Mouse (Mus musculus) c-Kit-positive CD71-negative TER-119-negative erythroid progenitor cells, embryonic 14.5 days (primary cell): ENCODE data around the gene Cdh23.
"Not testable (repeated sequence)": the region's sequence is repeated elsewhere in the genome, so short reads cannot be mapped to it uniquely, and the experiment has no call there.

ENCODE experiments used
- DNase-seq: peaks from one replicate; pipeline ENCODE4 v3.0.0-alpha.2; 2013; ENCODE audit warnings: low read depth

Gene Cdh23

DNA sequence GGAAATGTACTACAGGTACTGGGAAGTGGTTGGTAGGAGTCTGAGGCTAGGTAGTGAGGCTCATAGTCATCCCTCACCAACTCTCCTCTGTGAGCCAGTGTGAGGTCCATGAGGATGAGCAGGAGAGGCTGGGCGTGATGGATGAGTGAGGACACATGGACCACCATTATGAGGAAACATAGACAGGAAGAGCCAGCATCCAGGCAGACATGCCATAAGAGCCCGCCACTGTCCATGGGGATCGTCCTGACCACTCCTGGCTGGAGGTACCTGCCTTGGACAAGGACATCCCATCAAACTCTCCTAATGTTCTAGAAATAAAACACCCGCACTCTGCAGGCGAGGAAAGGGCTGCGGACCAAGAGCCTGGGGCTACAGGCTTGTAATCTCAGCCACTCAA is at the start of gene Cdh23:
Gene Cdh23, minus strand, starts transcription at position 101 of the 400 bp plus-strand sequence.
- DNase-seq = no peak

- no peak for DNase-seq
Observed at GRCm38 (mm10) chr10:60744543-60745290, 48.4 kb upstream of the Cdh23 start.

GRCm38 (mm10) chr10:60743681-60744080 is 47.4 kb upstream of the Cdh23 start:
- DNase-seq = no peak

- DNase-seq = no peak
Observed at GRCm38 (mm10) chr10:60742942-60743341, 46.7 kb upstream of the Cdh23 start.

GRCm38 (mm10) chr10:60742296-60742695 is 46.0 kb upstream of the Cdh23 start:
- DNase-seq = not testable (repeated sequence)

DNA sequence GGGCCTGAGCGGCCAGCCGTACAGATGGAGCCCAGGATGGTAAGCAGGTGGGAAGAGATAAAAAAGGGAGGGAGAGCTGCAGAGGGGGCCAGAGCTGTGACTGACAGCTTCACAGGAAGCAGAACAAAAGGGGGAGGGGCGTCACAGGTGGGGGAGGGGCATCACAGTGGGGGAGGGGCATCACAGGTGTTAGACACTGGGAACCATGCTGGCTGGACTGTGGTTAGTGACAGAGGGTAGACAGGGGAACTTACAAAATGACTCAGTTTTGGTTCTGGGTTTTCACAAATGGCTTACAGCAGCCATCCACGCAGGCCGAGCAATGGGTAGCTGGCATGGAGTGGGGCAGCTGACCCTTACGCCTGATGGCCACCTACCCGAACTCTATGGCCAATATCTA is 45.1 kb upstream of the Cdh23 start:
- DNase-seq = no peak

DNA sequence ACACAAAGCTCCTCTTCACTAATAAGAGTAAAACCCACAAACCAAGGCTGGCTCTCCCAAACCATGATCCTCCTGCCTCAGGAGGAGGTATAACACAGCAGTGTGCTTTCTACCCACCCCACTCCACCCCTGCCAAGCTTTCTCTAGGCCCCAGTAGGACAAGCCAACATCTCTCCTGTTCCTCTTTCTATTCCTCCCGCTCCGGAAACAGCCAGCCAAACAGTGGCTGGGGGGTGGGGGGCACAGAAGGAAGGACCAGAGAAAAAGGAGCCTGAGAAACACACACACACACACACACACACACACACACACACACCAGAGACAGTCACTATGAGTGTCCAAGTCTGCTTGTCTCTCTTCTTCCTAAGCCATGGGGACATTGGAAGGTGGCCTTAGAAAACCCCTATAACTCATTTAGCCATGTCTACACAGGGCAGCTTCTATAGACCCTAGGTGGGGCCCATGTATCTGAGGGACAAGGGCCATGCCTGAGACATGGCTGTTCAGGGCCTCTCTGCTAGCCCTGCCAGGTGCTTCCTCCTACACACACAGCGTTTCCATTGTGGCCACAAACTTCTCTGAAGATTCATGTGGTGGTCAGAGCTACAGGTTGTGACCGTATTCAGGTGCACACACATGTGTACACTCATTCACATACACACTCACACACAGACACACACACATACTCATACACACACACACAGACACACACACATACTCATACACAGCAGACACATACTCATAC is 43.5 kb upstream of the Cdh23 start:
- no peak for DNase-seq

- DNase-seq = no peak
Observed at GRCm38 (mm10) chr10:60737886-60738640, 41.8 kb upstream of the Cdh23 start.

DNA sequence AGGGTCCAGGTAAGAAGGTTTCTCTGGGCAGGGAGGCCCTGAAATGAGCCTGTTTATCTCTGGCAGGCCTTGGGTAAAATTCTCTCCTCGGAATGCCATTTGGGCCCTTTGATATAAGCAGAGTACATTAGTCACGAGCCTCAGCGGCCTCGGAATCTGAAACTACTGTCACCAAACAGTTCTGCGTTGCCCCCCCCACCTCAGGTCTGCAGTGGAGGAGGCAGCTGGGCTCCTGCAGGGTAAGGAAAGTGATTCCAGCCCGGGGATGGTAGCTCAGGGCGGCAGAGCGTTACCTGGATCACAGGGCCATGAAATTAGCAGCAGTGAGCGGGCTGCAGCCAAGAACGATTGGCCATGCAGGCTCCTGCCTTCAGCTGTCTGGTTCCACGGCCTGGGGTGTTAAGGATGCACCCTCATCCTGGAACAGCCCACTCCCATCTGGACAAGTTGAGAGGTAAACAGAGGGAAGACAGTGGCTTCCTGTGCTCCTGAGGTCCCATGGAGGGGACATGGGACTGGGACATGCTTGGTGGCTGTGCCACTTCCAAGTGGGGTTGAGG is 41.0 kb upstream of the Cdh23 start:
- no peak for DNase-seq

- DNase-seq = no peak
Observed at GRCm38 (mm10) chr10:60735737-60736136, 39.4 kb upstream of the Cdh23 start.

DNA sequence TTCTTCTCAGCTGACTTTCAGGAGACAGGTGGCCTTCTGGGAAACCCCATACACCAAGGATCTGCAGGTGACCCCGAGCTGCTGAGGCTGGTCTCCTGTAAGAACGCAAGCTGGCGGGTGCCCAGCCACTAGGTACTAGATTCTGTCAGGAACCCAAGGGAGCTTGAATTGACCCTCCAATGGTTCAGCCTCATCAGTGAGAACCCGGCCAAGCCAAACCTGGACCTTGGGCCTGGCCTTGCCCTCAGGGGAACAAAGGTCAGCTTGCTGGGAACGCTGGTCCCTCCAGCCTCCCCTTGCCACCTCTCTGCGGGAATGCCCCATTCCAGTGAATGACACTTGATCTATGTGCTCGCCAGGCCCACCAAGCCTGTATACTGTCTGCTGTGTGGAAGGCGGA is 37.2 kb upstream of the Cdh23 start:
- DNase-seq = no peak

- no peak for DNase-seq
Observed at GRCm38 (mm10) chr10:60732397-60732861, 36.1 kb upstream of the Cdh23 start.

GRCm38 (mm10) chr10:60731742-60732141 is 35.5 kb upstream of the Cdh23 start:
- DNase-seq = no peak

DNA sequence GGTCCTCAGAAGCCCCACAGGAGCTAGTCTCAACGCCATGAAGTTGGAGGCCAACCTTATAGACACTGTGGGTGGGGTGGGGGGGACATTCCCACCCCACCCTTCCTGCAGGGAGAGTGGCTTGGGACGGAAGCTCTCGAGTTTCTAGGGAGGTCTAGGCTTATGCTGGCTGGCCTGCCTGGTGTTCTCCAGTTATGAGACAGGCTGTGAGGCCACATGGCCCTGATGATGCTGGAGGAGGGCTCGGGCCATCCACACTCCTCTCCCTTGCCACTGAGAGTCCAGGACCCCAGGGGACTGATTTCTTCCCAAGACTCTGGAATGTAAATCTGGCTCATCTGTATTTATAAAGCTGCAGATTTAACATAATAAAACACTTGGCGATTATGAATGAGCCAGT is 31.0 kb upstream of the Cdh23 start:
- no peak for DNase-seq

DNA sequence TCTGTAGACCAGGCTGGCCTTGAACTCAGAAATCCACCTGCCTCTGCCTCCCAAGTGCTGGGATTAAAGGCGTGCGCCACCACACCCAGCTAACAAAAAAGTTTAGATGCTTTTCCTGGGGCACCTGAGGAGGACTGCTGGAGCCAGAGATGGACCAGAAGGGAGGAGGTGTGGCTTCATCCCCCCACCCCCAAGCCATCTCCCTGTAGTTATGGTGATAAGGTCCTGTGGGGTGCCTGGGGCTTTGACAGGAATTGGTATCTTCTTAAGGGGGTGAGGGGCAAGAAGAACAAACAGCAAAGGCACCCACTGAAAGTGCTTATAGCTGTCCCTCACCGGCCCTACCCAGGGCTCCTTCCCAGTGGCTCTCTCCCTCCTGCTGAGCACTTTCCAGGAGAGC is 30.6 kb upstream of the Cdh23 start:
- no peak for DNase-seq

DNA sequence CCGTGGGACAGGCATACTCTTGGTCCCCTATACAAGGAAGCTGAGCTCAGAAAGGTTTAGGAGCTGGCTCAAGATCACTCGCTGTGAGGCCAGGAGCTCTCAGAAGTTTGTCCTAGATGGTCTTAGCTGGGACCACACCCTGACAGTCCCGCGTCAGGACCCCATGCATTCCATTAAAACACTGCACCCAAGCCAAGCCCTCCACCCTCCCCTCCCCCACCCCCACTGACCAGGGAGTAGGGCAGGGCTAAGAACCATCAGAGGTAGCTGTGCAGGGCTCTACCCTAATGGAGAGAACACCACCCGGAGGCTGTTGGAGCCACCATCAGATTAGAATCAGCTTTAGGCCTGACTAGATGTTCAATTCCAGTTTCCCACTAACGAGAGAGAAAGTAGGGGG is 28.2 kb upstream of the Cdh23 start:
- no peak for DNase-seq

DNA sequence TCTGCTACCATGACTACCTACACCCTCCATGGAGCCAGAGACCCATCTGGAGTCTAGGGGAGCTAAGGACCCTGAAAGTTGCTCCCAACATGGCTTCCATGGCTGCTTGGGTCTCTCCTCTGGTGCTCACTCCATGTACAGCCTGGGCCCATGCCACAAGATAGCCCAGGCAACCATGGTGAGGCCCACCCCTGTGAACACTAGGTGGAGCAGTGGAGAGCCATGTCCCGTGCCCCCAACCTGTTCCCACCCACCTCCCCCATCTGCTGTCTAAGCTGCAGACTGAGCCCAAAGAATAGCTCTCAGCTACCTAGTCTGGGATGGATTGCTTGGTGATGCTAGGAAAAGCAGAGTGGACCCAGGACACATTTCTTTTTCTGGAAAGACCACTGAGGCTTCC is 27.1 kb upstream of the Cdh23 start:
- no peak for DNase-seq

GRCm38 (mm10) chr10:60721640-60722039 is 25.4 kb upstream of the Cdh23 start:
- no peak for DNase-seq

GRCm38 (mm10) chr10:60720461-60720860 is 24.2 kb upstream of the Cdh23 start:
- DNase-seq = no peak

GRCm38 (mm10) chr10:60718491-60718890 is 22.2 kb upstream of the Cdh23 start:
- no peak for DNase-seq

GRCm38 (mm10) chr10:60716449-60716848 is 20.2 kb upstream of the Cdh23 start:
- no peak for DNase-seq

DNA sequence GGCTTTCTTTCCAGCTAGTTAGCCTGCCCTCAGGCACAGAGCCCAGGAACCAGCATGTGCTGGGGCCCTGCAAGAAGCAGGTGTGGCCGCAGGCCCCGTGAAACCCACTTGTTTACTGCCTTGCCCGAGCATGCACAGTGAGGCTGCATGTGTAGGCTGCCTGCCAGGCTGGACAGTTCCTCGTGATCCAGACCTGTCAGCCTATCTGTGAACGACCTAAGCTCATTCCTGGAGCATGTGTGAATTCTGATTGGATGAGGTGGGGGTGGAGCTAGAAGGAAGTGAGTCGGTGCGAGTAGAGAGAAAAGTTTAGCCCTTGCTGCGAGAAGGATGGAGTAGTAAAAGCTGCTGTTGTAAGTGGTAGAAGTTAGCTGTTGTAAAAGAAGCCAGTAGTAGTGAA is 16.0 kb upstream of the Cdh23 start:
- DNase-seq = not testable (repeated sequence)
